Mouse (Mus musculus): ENCODE results near the gene Cep68.

DNA sequence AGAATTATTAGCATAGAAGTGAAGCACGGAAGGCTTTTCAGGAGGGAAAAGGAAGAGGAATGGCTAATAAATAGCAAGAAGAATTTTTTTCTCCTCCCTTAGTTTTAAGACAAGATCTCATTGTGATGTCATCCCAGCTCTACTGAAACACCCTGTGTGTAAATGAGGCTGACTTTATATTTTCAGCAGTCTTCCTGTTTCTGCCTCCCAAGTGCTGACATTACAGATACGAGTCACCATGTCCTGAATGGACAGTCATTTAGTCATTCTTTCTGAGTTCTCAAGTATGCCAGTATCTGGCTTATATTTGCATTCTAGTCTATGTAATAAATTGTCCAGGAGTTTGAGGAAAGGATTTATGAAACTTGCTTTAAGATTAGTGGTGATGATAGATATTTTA, 44.9 kb downstream of the Cep68 start:
- peak; percentile 40; the same call in 1 of the 2 replicates for TF ChIP-seq IRF4 (IDR thresholded peaks at IDR 0.05; ENCODE audit: low read depth, low read length)
- no peak for TF ChIP-seq ETS1 (conservative IDR thresholded peaks at IDR 0.05; ENCODE audit: low read depth, low read length)
- TF ChIP-seq ZC3H11A (IDR thresholded peaks at IDR 0.05; ENCODE audit: low read depth, low read length) = no peak
- no peak for TF ChIP-seq NELFE (IDR thresholded peaks at IDR 0.05; ENCODE audit: low read depth, low read length)
- TF ChIP-seq CHD1 (IDR thresholded peaks at IDR 0.05; ENCODE audit: low read depth, low read length) = no peak
- no peak for TF ChIP-seq CTCF (conservative IDR thresholded peaks at IDR 0.05 in 1 of 2, IDR thresholded peaks at IDR 0.05 in 1 of 2; ENCODE audit: low read depth in 2 of 2, low read length in 2 of 2)
- TF ChIP-seq CHD2 (IDR thresholded peaks at IDR 0.05; ENCODE audit: low read length) = no peak
- no peak for TF ChIP-seq POLR2A (IDR thresholded peaks at IDR 0.05; ENCODE audit: low read depth, low read length)
- no peak for TF ChIP-seq MYC (IDR thresholded peaks at IDR 0.05; ENCODE audit: low read depth, low read length)
- TF ChIP-seq USF2 (conservative IDR thresholded peaks at IDR 0.05; ENCODE audit: low read depth, low read length) = no peak
- TF ChIP-seq ZNF384 (IDR thresholded peaks at IDR 0.05; ENCODE audit: low read depth, low read length) = no peak
- no peak for TF ChIP-seq SMC3 (IDR thresholded peaks at IDR 0.05; ENCODE audit: low read depth, low read length)
- no peak for TF ChIP-seq TCF12 (IDR thresholded peaks at IDR 0.05; ENCODE audit: low read depth, low read length)
- no peak for TF ChIP-seq HCFC1 (IDR thresholded peaks at IDR 0.05; ENCODE audit: low read depth, low read length)
